Mouse (Mus musculus) limb, embryonic 14.5 days (tissue): ENCODE measurements around the gene Tecpr1. TPM values are rescaled to one million over a fixed set of nuclear protein-coding genes. Genes with fewer than 3 reads are reported as not detected.

Experiments
- ATAC-seq: fragments of 200-750 bp; cut with Nextera tagmentation; 2 replicates; pipeline ENCODE4 v1.8.0; 2017; ENCODE audit warnings: low read depth, moderate number of reproducible peaks, moderate TSS enrichment; ENCODE audit not compliant: low FRiP score
- DNase-seq: peaks from one replicate; pipeline ENCODE4 v3.0.0-alpha.2; 2015; ENCODE audit warnings: low spot score
- H3K27ac ChIP-seq: fragments of 300-500 bp; sonication (generic); replicated peaks from 2 replicates; pipeline ENCODE4 v1.5.1; 2014; ENCODE audit warnings: low read depth, mild to moderate bottlenecking, low read length, moderate library complexity, mixed read lengths
- H3K27me3 ChIP-seq: fragments of 300-500 bp; sonication (generic); 2 replicates; pipeline ENCODE4 v1.6.1; 2014; ENCODE audit warnings: low read length, mixed read lengths; ENCODE audit not compliant: control insufficient read depth, insufficient read depth
- H3K36me3 ChIP-seq: fragments of 300-500 bp; sonication (generic); 2 replicates; pipeline ENCODE4 v1.6.1; 2014; ENCODE audit warnings: mild to moderate bottlenecking, low read length, moderate library complexity, mixed read lengths; ENCODE audit not compliant: control insufficient read depth, insufficient read depth
- H3K4me1 ChIP-seq: fragments of 300-500 bp; sonication (generic); 2 replicates; pipeline ENCODE4 v1.6.1; 2014; ENCODE audit warnings: antibody characterized with exemption, low read length, mixed read lengths; ENCODE audit not compliant: control insufficient read depth, insufficient read depth
- H3K4me2 ChIP-seq: fragments of 300-500 bp; sonication (generic); replicated peaks from 2 replicates; pipeline ENCODE4 v1.6.1; 2014; ENCODE audit warnings: low read depth, mild to moderate bottlenecking, low read length, moderate library complexity; ENCODE audit not compliant: severe bottlenecking
- H3K4me3 ChIP-seq: fragments of 300-500 bp; sonication (generic); replicated peaks from 2 replicates; pipeline ENCODE4 v1.5.1; 2014; ENCODE audit warnings: low read length
- H3K9ac ChIP-seq: fragments of 300-500 bp; sonication (generic); 2 replicates; pipeline ENCODE4 v1.6.1; 2014; ENCODE audit warnings: mild to moderate bottlenecking, low read depth, low read length, moderate library complexity; ENCODE audit not compliant: severe bottlenecking
- H3K9me3 ChIP-seq: fragments of 300-500 bp; sonication (generic); 2 replicates; pipeline ENCODE4 v1.6.1; 2016; ENCODE audit warnings: low read length; ENCODE audit not compliant: control insufficient read depth
- POLR2A ChIP-seq: fragments of 200-500 bp; IDR thresholded peaks from 2 replicates; pipeline ENCODE4 v1.8.0; 2012; ENCODE audit warnings: inconsistent platforms, mild to moderate bottlenecking, moderate library complexity, borderline replicate concordance; ENCODE audit not compliant: insufficient read depth, insufficient read length; ENCODE audit errors: extremely low read depth
- WGBS: fragments of 180-500 bp; shearing (Covaris S2); extraction: QIAGEN DNeasy Blood & Tissue Kit; methylation state at CpG from one replicate; pipeline ENCODE4 v1.1.7; 2014; 5-methylcytosine and 5-hydroxymethylcytosine counted together
- polyA plus RNA-seq, 2 experiments: library from polyadenylated mRNA; depleted of rRNA in 1 of 2; stranded (reverse) in 1 of 2; unstranded in 1 of 2; fragments of >200 nt; fragmentation: Nextera tagmentation in 1 of 2; extraction: Ambion mirVana in 1 of 2; gene quantifications; 2 replicates each; pipeline versions ENCODE4 v1.2.1 to v1.2.3; 2012 to 2014

Gene Tecpr1
- polyA plus RNA-seq, 2 experiments: 18.6 to 34.7 TPM

- Histone ChIP-seq H3K27ac (no peak overlapping the region), H3K27me3 (no peaks in the 10 kb centered on the region), H3K9ac (no peak overlapping the region), H3K4me3 (no peak overlapping the region), H3K4me1 (no peaks in the 10 kb centered on the region), H3K4me2 (no peak overlapping the region), H3K9me3 (no peaks in the 10 kb centered on the region), H3K36me3 (no peaks in the 10 kb centered on the region)
- TF ChIP-seq POLR2A: no peak
- no peak for DNase-seq
- WGBS: 87% methylated on average over 7 of the region's 7 CpGs
- ATAC-seq: no peak
These were observed 6.8 kb upstream of the Tecpr1 start for GRCm38 (mm10) chr5:144230216-144230615.

GRCm38 (mm10) chr5:144226220-144226619 lies 2.8 kb upstream of the Tecpr1 start:
- ATAC-seq: no peak
- Histone ChIP-seq H3K27me3 (no peaks in the 10 kb centered on the region), H3K4me3 (no peak overlapping the region), H3K4me1 (peaks cover 9% of the 10 kb centered on the region), H3K9ac (no peak overlapping the region), H3K4me2 (no peak overlapping the region), H3K9me3 (no peaks in the 10 kb centered on the region), H3K36me3 (no peaks in the 10 kb centered on the region), H3K27ac (no peak overlapping the region)
- no peak for DNase-seq
- TF ChIP-seq POLR2A: no peak
- WGBS: 24% methylated on average over 11 of the region's 11 CpGs

GRCm38 (mm10) chr5:144223899-144224816 lies 743 bp upstream of the Tecpr1 start:
- ATAC-seq: no peak
- Histone ChIP-seq H3K9me3 (no peaks in the 10 kb centered on the region), H3K4me3 (peak overlapping the region; percentile 71), H3K27me3 (no peaks in the 10 kb centered on the region), H3K4me1 (peaks cover 9% of the 10 kb centered on the region), H3K36me3 (no peaks in the 10 kb centered on the region), H3K4me2 (peak overlapping the region; percentile 85), H3K27ac (peak overlapping the region; percentile 58), H3K9ac (peak overlapping the region; percentile 72)
- no peak for DNase-seq
- TF ChIP-seq POLR2A: no peak
- WGBS: 20% methylated on average over 18 of the region's 18 CpGs

- Histone ChIP-seq H3K27ac (no peak overlapping the region), H3K4me2 (peak overlapping the region; percentile 85), H3K9ac (peak overlapping the region; percentile 72), H3K4me1 (peaks cover 9% of the 10 kb centered on the region), H3K27me3 (no peaks in the 10 kb centered on the region), H3K36me3 (peaks cover 5% of the 10 kb centered on the region; the same call in 1 of the 2 replicates), H3K9me3 (no peaks in the 10 kb centered on the region), H3K4me3 (peak overlapping the region; percentile 71)
- peak; percentile 60 for ATAC-seq
- TF ChIP-seq POLR2A: no peak
- DNase-seq: peak; percentile 40
- under 1% methylated on average over 25 of the region's 25 CpGs for WGBS
These were observed 458 bp downstream of the Tecpr1 start for GRCm38 (mm10) chr5:144222811-144223502.

- no peak overlapping the region for H3K4me3 ChIP-seq
- H3K36me3 ChIP-seq: peaks cover 12% of the 10 kb centered on the region; the same call in 1 of the 2 replicates
- 54% methylated on average over 4 of the region's 4 CpGs for WGBS
- H3K4me2 ChIP-seq: no peak overlapping the region
- no peaks in the 10 kb centered on the region for H3K9me3 ChIP-seq
- H3K27ac ChIP-seq: no peak overlapping the region
- no peaks in the 10 kb centered on the region for H3K27me3 ChIP-seq
- no peak for ATAC-seq
- H3K9ac ChIP-seq: no peak overlapping the region
- DNase-seq: no peak
- no peak for TF ChIP-seq POLR2A
- H3K4me1 ChIP-seq: peaks cover 9% of the 10 kb centered on the region
These were observed 2.1 kb downstream of the Tecpr1 start for GRCm38 (mm10) chr5:144221305-144221704.
